Mouse (Mus musculus) small intestine, adult 2 months (tissue): ENCODE measurements around the gene Ppard. TPM values are rescaled to one million over a fixed set of nuclear protein-coding genes. Genes with fewer than 3 reads are reported as not detected.

Experiments
- H3K27ac ChIP-seq: fragments of 200-500 bp; 2 replicates; pipeline ENCODE4 v1.5.1; 2012; ENCODE audit warnings: low read depth, low read length, control low read depth, inconsistent platforms; ENCODE audit not compliant: insufficient read depth
- H3K27me3 ChIP-seq: fragments of 200-500 bp; 2 replicates; pipeline ENCODE4 v1.6.1; 2012; ENCODE audit warnings: mild to moderate bottlenecking, moderate library complexity, low read length, inconsistent platforms; ENCODE audit not compliant: control insufficient read depth, insufficient read depth
- H3K36me3 ChIP-seq: fragments of 200-500 bp; 2 replicates; pipeline ENCODE4 v1.6.1; 2012; ENCODE audit warnings: mild to moderate bottlenecking, low read length, control low read depth, inconsistent platforms; ENCODE audit not compliant: control insufficient read depth, insufficient read depth
- H3K4me1 ChIP-seq: fragments of 200-500 bp; 2 replicates; pipeline ENCODE4 v1.6.1; 2012; ENCODE audit warnings: low read length, inconsistent platforms, mixed read lengths; ENCODE audit not compliant: control insufficient read depth, insufficient read depth, insufficient read length
- H3K4me3 ChIP-seq: fragments of 200-500 bp; 2 replicates; pipeline ENCODE4 v1.5.1; 2012; ENCODE audit warnings: low read depth, mild to moderate bottlenecking, control low read depth, inconsistent platforms, low read length, moderate library complexity
- CTCF ChIP-seq: fragments of 200-500 bp; IDR thresholded peaks from 2 replicates; pipeline ENCODE4 v1.5.1; 2012; ENCODE audit warnings: low read depth, mild to moderate bottlenecking, control low read depth, inconsistent platforms, low read length, moderate library complexity, mixed read lengths; ENCODE audit not compliant: insufficient replicate concordance, insufficient read length; ENCODE audit errors: extremely low read depth
- POLR2A ChIP-seq: fragments of 200-500 bp; IDR thresholded peaks from 2 replicates; pipeline ENCODE4 v1.6.1; 2012; ENCODE audit warnings: low read depth, mild to moderate bottlenecking, control low read depth, inconsistent platforms, low read length, moderate library complexity
- WGBS: fragments of 180-500 bp; shearing (Covaris S2); methylation state at CpG from one replicate; pipeline ENCODE4 v1.1.7; 2018; 5-methylcytosine and 5-hydroxymethylcytosine counted together
- polyA plus RNA-seq: library from polyadenylated mRNA; depleted of rRNA; stranded (reverse); fragments of >200 nt; gene quantifications from 2 replicates; pipeline ENCODE4 v1.2.3, GENCODE M21; 2012

Ppard gene
- polyA plus RNA-seq, 1 experiment = 203 TPM

DNA sequence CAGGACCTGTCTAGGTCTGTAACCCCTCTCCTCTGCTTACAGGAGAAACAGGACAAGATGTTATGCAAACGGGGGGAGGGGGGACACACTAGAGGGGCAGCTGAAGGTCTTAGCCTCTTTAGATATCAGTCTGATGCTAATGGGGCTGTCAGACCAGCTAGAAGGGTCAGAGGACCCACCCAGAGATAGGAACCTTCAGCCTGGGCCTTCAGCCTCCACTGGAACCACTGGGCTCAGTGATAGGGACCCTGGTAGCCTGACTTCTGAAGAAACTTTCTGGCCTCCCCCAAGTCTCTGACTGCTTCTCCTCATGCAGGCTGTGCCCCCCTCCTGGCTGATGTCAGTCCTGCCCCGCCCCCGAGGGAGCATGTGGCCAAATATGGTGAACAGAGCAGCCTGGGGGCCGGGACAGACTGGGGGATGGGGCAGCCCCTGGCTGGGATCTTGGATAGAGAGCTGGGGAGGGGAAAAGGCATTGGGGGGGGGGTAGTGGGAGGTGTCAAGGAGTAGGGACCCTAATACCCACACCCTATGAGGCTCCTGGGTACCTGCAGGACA lies 111.6 kb downstream of the Ppard start:
- peaks cover 30% of the 10 kb centered on the region for H3K4me1 ChIP-seq
- H3K4me3 ChIP-seq = no peak overlapping the region
- peaks cover 4% of the 10 kb centered on the region; the same call in 1 of the 2 replicates for H3K36me3 ChIP-seq
- TF ChIP-seq CTCF (no peak), POLR2A (no peak)
- peak overlapping the region; percentile 78 for H3K27ac ChIP-seq
- WGBS = 71% methylated on average over 4 of the region's 4 CpGs
- no peaks in the 10 kb centered on the region for H3K27me3 ChIP-seq

DNA sequence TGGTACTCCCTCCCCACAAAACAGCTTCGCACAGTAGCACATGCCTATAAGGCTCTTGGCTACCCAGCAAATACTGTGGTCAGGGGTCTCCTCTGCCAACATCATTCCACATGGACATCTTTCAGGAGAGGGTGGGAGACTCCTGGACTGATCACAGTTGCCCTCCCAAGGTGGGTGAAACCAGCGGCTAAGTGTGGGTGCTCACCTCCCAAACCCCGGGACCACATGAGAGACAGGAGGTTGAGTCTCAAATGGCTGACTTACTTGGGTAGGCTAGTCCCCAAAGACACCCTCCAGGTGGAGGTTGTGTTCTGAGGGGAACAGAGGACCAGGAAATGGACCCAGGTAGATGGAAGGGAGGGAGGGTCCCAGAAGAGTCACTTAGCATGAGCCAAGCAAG lies 112.2 kb downstream of the Ppard start:
- H3K36me3 ChIP-seq = peaks cover under 1% of the 10 kb centered on the region; the same call in 1 of the 2 replicates
- TF ChIP-seq CTCF = no peak
- TF ChIP-seq POLR2A = no peak
- 80% methylated on average over 3 of the region's 3 CpGs for WGBS
- H3K4me1 ChIP-seq = peaks cover 30% of the 10 kb centered on the region
- H3K27me3 ChIP-seq = no peaks in the 10 kb centered on the region
- H3K27ac ChIP-seq = peak overlapping the region; percentile 78
- no peak overlapping the region for H3K4me3 ChIP-seq

DNA sequence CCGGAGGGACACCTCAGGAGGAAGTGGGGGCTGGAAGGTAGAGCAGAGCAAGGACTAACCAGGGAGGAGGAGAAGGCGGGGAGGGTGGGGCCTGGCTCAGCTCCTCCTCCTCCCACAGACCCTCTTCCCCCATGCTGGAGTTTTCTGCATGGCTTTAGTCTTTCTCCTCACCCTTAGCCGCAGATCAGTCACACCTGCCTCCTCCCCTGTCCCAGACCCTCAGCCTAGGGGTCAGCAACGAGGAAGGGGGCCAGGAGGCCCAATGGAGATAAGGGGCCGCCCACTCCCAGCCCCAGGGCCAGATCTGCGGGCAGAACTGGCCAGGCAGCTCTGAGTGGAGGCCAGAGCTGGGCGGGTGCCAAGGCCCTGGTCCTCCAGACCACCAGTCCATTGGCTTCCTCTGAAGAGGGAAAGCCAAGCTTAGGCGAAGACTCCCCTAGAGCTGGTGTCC lies 112.8 kb downstream of the Ppard start:
- peak overlapping the region; percentile 78 for H3K27ac ChIP-seq

DNA sequence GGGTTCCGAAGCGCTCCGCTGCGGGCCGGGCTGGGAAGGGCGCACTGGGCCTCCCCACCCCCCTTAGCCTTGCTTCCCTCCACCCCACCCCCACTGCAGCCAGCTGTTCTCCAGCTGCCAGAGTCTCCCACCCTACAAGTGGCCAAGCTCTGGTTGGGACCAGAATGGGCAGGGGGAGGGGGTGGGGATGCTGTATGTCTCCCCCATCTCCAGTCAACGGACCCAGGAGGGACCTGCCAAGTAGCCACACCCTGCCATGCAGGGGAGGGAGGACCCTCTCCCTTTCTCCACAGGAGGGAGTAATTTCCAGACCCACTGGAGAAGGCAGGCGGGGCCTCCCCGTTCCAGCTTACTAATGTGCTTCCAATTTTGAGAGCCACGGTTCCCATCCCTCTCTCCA lies 113.4 kb downstream of the Ppard start:
- Histone ChIP-seq H3K4me1 (peaks cover 25% of the 10 kb centered on the region), H3K4me3 (peak overlapping the region; percentile 14; the same call in 1 of the 2 replicates), H3K27ac (peak overlapping the region; percentile 78), H3K27me3 (no peaks in the 10 kb centered on the region), H3K36me3 (no peaks in the 10 kb centered on the region)
- TF ChIP-seq CTCF (no peak), POLR2A (no peak)
- 70% methylated on average over 10 of the region's 10 CpGs for WGBS

More for the DNA sequence above, 112.8 kb downstream of the Ppard start:
- 47% methylated on average over 8 of the region's 8 CpGs for WGBS
- H3K4me1 ChIP-seq = peaks cover 30% of the 10 kb centered on the region
- TF ChIP-seq CTCF (no peak), POLR2A (no peak)
- H3K4me3 ChIP-seq = peak overlapping the region; percentile 14
- H3K36me3 ChIP-seq = no peaks in the 10 kb centered on the region
- H3K27me3 ChIP-seq = no peaks in the 10 kb centered on the region

DNA sequence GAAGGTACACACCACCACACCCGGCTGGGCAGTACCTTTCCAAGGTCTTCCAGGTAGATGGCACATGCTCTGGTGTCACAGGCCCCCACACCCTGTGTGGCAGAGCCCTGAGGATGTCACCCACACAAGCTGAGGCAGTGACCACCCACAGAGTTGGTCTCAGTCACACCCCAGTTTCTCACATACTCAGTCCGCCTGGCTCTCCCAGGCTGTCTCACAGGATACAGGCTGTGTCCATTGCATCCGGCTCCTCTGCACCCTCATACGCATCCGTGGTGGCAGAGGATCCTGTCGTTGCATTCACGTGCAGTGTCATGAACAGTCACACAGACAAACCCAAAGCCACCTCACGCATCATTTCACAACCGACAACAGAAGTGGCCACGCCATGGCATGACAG lies 114.8 kb downstream of the Ppard start:
- TF ChIP-seq POLR2A (no peak), CTCF (no peak)
- Histone ChIP-seq H3K4me3 (no peak overlapping the region), H3K36me3 (no peaks in the 10 kb centered on the region), H3K27me3 (peaks cover 6% of the 10 kb centered on the region), H3K4me1 (peaks cover 27% of the 10 kb centered on the region), H3K27ac (no peak overlapping the region)
- 78% methylated on average over 10 of the region's 10 CpGs for WGBS

DNA sequence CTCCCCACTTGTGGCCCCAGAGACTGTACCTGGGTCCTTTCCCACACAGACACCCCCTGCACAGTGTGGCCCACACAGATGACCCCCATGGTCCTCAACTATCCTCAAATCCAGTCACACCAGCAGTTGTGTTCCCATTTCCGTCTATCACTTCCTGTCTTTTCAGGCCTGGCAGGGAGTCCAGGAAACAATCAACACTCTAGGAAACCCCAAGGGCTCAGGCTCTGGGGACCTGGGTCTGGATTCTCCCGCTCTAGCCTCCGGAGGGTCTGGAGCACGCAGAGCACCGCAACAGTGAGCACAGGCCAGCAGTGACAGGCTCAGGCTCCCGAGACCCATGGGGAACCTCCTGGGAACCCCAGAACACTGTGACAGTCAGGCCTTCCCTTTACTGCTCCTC lies 115.7 kb downstream of the Ppard start:
- H3K4me3 ChIP-seq = peak overlapping the region; percentile 35
- WGBS = 43% methylated on average over 6 of the region's 6 CpGs

DNA sequence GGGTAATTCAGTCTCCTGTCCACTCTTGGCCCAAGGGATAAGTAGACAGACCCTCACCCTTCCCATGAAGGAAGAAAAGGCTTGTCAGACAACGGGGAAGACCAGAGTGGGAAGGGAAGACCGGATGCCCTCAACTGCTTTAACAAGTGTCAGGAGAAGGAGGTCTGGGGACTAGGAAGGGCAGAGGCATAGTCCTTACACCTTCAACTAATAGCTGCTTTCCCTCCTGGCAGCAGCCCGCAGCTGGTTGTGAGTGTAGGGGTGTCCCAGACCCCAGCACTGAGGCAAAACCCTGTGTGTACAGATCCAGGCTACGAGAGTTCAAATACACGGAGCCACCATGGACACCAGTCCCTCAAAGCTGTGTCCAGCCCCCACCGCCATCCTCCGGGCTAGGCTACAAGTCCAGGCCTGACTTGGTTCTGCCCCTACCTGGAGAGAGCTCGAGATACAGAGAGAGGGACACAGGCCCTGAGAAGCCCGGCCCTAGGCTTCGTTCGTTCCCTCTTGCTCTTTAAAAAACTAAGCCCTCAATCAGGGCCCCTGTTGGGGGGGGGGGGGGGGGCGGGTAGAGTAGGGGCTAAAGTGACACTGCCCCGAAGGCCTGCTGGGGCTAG lies 116.9 kb downstream of the Ppard start:
- Histone ChIP-seq H3K27me3 (peaks cover 6% of the 10 kb centered on the region), H3K4me1 (peaks cover 22% of the 10 kb centered on the region), H3K27ac (peak overlapping the region; percentile 77), H3K36me3 (no peaks in the 10 kb centered on the region), H3K4me3 (peak overlapping the region; percentile 83)
- WGBS = 10% methylated on average over 13 of the region's 13 CpGs
- no peak for TF ChIP-seq POLR2A
- no peak for TF ChIP-seq CTCF

More for the DNA sequence above, 115.7 kb downstream of the Ppard start:
- Histone ChIP-seq H3K4me1 (peaks cover 22% of the 10 kb centered on the region), H3K27ac (peak overlapping the region; percentile 19; the same call in 1 of the 2 replicates), H3K27me3 (peaks cover 6% of the 10 kb centered on the region), H3K36me3 (no peaks in the 10 kb centered on the region)
- TF ChIP-seq CTCF = no peak
- TF ChIP-seq POLR2A = no peak
